Mouse (Mus musculus) layer of hippocampus, adult 2 months (tissue): ENCODE results near the gene Auts2. TPM values are rescaled to one million over a fixed set of nuclear protein-coding genes. Genes with fewer than 3 reads are reported as not detected.
A peak's percentile ranks its signal among the peaks of the same experiment; 100 is the strongest.

Source experiments
- DNase-seq, 2 experiments: peaks; one replicate each; pipeline ENCODE4 v3.0.0; 2022; ENCODE audit warnings: low spot score in 2 of 2
- H3K27ac ChIP-seq: fragments of 200-600 bp; 2 replicates; pipeline ENCODE4 v1.8.1; 2022
- H3K4me3 ChIP-seq: fragments of 200-600 bp; 2 replicates; pipeline ENCODE4 v1.8.1; 2022; ENCODE audit warnings: mild to moderate bottlenecking
- CTCF ChIP-seq: fragments of 200-600 bp; conservative IDR thresholded peaks from 2 replicates; pipeline ENCODE4 v1.8.1; 2022; ENCODE audit warnings: antibody characterized with exemption, mild to moderate bottlenecking, moderate library complexity
- total RNA-seq, 2 experiments: library from RNA; stranded (reverse); gene quantifications; 2 replicates each; pipeline ENCODE4 v1.2.3; 2021

Auts2 gene
- total RNA-seq, 2 experiments from 2014 or later, result 157 to 188 TPM

- no peak overlapping the region for H3K27ac ChIP-seq
Measured at GRCm38 (mm10) chr5:132333744-132334143, 209.4 kb downstream of the Auts2 start.

GRCm38 (mm10) chr5:132332521-132332920 is 210.6 kb downstream of the Auts2 start:
- Histone ChIP-seq H3K4me3 (no peak overlapping the region), H3K27ac (no peak overlapping the region)
- TF ChIP-seq CTCF, result no peak
- DNase-seq, result no peak

More at GRCm38 (mm10) chr5:132333744-132334143, 209.4 kb downstream of the Auts2 start:
- DNase-seq, result no peak
- H3K4me3 ChIP-seq, result no peak overlapping the region
- TF ChIP-seq CTCF, result no peak

- TF ChIP-seq CTCF, result peak; percentile 41
- H3K27ac ChIP-seq, result no peak overlapping the region
- no peak overlapping the region for H3K4me3 ChIP-seq
- no peak for DNase-seq
Measured at GRCm38 (mm10) chr5:132329171-132329936, 213.8 kb downstream of the Auts2 start.

GRCm38 (mm10) chr5:132324246-132324883 is 218.8 kb downstream of the Auts2 start:
- TF ChIP-seq CTCF, result no peak
- no peak for DNase-seq
- H3K4me3 ChIP-seq, result no peak overlapping the region
- no peak overlapping the region for H3K27ac ChIP-seq

GRCm38 (mm10) chr5:132323608-132324007 is 219.5 kb downstream of the Auts2 start:
- TF ChIP-seq CTCF, result no peak
- no peak for DNase-seq
- no peak overlapping the region for H3K4me3 ChIP-seq
- H3K27ac ChIP-seq, result no peak overlapping the region

- TF ChIP-seq CTCF, result no peak
- H3K27ac ChIP-seq, result no peak overlapping the region
- DNase-seq, result no peak
- H3K4me3 ChIP-seq, result no peak overlapping the region
Measured at GRCm38 (mm10) chr5:132322971-132323370, 220.2 kb downstream of the Auts2 start.

- no peak for TF ChIP-seq CTCF
- H3K4me3 ChIP-seq, result no peak overlapping the region
- H3K27ac ChIP-seq, result no peak overlapping the region
- no peak for DNase-seq
Measured at GRCm38 (mm10) chr5:132318026-132318765, 224.9 kb downstream of the Auts2 start.

- no peak for TF ChIP-seq CTCF
- DNase-seq, result no peak
- Histone ChIP-seq H3K27ac (no peak overlapping the region), H3K4me3 (no peak overlapping the region)
Measured at GRCm38 (mm10) chr5:132316897-132317296, 226.2 kb downstream of the Auts2 start.

GRCm38 (mm10) chr5:132314300-132314699 is 228.8 kb downstream of the Auts2 start:
- Histone ChIP-seq H3K27ac (no peak overlapping the region), H3K4me3 (no peak overlapping the region)
- TF ChIP-seq CTCF, result no peak
- no peak for DNase-seq

GRCm38 (mm10) chr5:132307000-132307399 is 236.1 kb downstream of the Auts2 start:
- no peak for TF ChIP-seq CTCF
- no peak overlapping the region for H3K4me3 ChIP-seq
- DNase-seq, result no peak
- H3K27ac ChIP-seq, result no peak overlapping the region

GRCm38 (mm10) chr5:132305354-132305934 is 237.7 kb downstream of the Auts2 start:
- DNase-seq, result peak; percentile 20 to 27
- no peak overlapping the region for H3K27ac ChIP-seq

GRCm38 (mm10) chr5:132302778-132303177 is 240.4 kb downstream of the Auts2 start:
- no peak for DNase-seq
- Histone ChIP-seq H3K4me3 (no peak overlapping the region), H3K27ac (no peak overlapping the region)
- no peak for TF ChIP-seq CTCF

More at GRCm38 (mm10) chr5:132305354-132305934, 237.7 kb downstream of the Auts2 start:
- no peak for TF ChIP-seq CTCF
- H3K4me3 ChIP-seq, result no peak overlapping the region

- Histone ChIP-seq H3K4me3 (no peak overlapping the region), H3K27ac (no peak overlapping the region)
- no peak for TF ChIP-seq CTCF
- DNase-seq, result no peak
Measured at GRCm38 (mm10) chr5:132300794-132301193, 242.3 kb downstream of the Auts2 start.
